Mouse (Mus musculus) CH12.LX (cell line): Measurements from ENCODE around the gene Arhgef7. TPM values are rescaled to one million over a fixed set of nuclear protein-coding genes. Genes with fewer than 3 reads are reported as not detected.

Source experiments
- DNase-seq: peaks from one replicate; pipeline ENCODE4 v3.0.0-alpha.2; 2013; ENCODE audit errors: extremely low read depth
- H3K27ac ChIP-seq: 2 replicates; pipeline ENCODE4 v1.5.1; 2012; ENCODE audit warnings: low read depth, mild to moderate bottlenecking, control low read depth, moderate library complexity; ENCODE audit not compliant: insufficient read depth
- H3K27me3 ChIP-seq: replicated peaks from 2 replicates; pipeline ENCODE3; 2012; ENCODE audit warnings: inconsistent platforms
- H3K36me3 ChIP-seq, 2 experiments: replicated peaks in 1 of 2; 2 replicates each; pipeline versions ENCODE3 to v1.6.1; 2012; ENCODE audit warnings: inconsistent platforms in 1 of 2, low read length in 1 of 2, mild to moderate bottlenecking in 1 of 2, mixed read lengths in 1 of 2, moderate library complexity in 1 of 2; ENCODE audit not compliant: control insufficient read depth in 1 of 2, insufficient read depth in 1 of 2
- H3K4me1 ChIP-seq, 2 experiments: 2 replicates each; pipeline ENCODE4 v1.6.1; 2012; ENCODE audit warnings: inconsistent platforms in 1 of 2, moderate library complexity in 1 of 2; ENCODE audit not compliant: insufficient read depth in 2 of 2, control insufficient read depth in 1 of 2
- H3K4me2 ChIP-seq: 2 replicates; pipeline ENCODE4 v1.6.1; 2012; ENCODE audit warnings: low read depth, mild to moderate bottlenecking, control low read depth; ENCODE audit not compliant: poor library complexity, insufficient read depth, severe bottlenecking
- H3K4me3 ChIP-seq, 3 experiments: fragments of 150-350 bp in 1 of 3; sonication (generic) in 1 of 3; replicated peaks in 1 of 3; 2 replicates each; pipeline versions ENCODE3 to v1.5.1; 2011 to 2012; ENCODE audit warnings: low read depth in 2 of 3, low read length in 2 of 3, mild to moderate bottlenecking in 2 of 3, moderate library complexity in 2 of 3, control low read depth in 1 of 3, improper control_type of control experiment in 1 of 3, inconsistent platforms in 1 of 3, mixed read lengths in 1 of 3; ENCODE audit not compliant: poor library complexity in 1 of 3
- H3K79me2 ChIP-seq: replicated peaks from 2 replicates; pipeline ENCODE4 v1.6.1; 2012; ENCODE audit warnings: mild to moderate bottlenecking, moderate library complexity; ENCODE audit not compliant: control insufficient read depth, poor library complexity, insufficient read depth, severe bottlenecking; ENCODE audit errors: extremely low read depth
- H3K9ac ChIP-seq: 2 replicates; pipeline ENCODE4 v1.6.1; 2012; ENCODE audit warnings: low read depth, mild to moderate bottlenecking, control low read depth, moderate library complexity; ENCODE audit not compliant: insufficient read depth
- H3K9me3 ChIP-seq: replicated peaks from 2 replicates; pipeline ENCODE3; 2012; ENCODE audit warnings: low read length, inconsistent platforms, mixed read lengths
- BHLHE40 ChIP-seq: IDR thresholded peaks from 2 replicates; pipeline ENCODE4 v1.6.1; 2011; ENCODE audit warnings: mild to moderate bottlenecking, low read depth, low read length, improper control_type of control experiment
- CHD2 ChIP-seq: IDR thresholded peaks from 2 replicates; pipeline ENCODE4 v1.6.1; 2011; ENCODE audit warnings: low read length, improper control_type of control experiment
- CTCF ChIP-seq, 2 experiments: IDR thresholded peaks in 1 of 2; conservative IDR thresholded peaks in 1 of 2; 2 replicates each; pipeline ENCODE4 v1.5.1; 2011 to 2012; ENCODE audit warnings: low read depth in 2 of 2, low read length in 2 of 2, improper control_type of control experiment in 1 of 2, inconsistent platforms in 1 of 2, mild to moderate bottlenecking in 1 of 2, moderate library complexity in 1 of 2
- JUN ChIP-seq: IDR thresholded peaks from 2 replicates; pipeline ENCODE4 v1.6.1; 2011; ENCODE audit warnings: low read depth, mild to moderate bottlenecking, low read length, improper control_type of control experiment, moderate library complexity; ENCODE audit not compliant: insufficient read depth
- KAT2A ChIP-seq: IDR thresholded peaks from 2 replicates; pipeline ENCODE4 v1.6.1; 2012; ENCODE audit warnings: low read length, improper control_type of control experiment, inconsistent platforms; ENCODE audit not compliant: insufficient replicate concordance
- MXI1 ChIP-seq: IDR thresholded peaks from 2 replicates; pipeline ENCODE4 v1.6.1; 2011; ENCODE audit warnings: mild to moderate bottlenecking, low read depth, low read length, improper control_type of control experiment
- MYC ChIP-seq: IDR thresholded peaks from 2 replicates; pipeline ENCODE4 v1.6.1; 2011; ENCODE audit warnings: low read depth, mild to moderate bottlenecking, improper control_type of control experiment, low read length
- NELFE ChIP-seq: IDR thresholded peaks from 2 replicates; pipeline ENCODE4 v1.6.1; 2011; ENCODE audit warnings: low read depth, low read length, improper control_type of control experiment
- NRF1 ChIP-seq: IDR thresholded peaks from 2 replicates; pipeline ENCODE4 v1.6.1; 2014; ENCODE audit warnings: low read depth, mild to moderate bottlenecking, inconsistent platforms, low read length, improper control_type of control experiment, moderate library complexity
- RAD21 ChIP-seq: IDR thresholded peaks from 2 replicates; pipeline ENCODE4 v1.6.1; 2011; ENCODE audit warnings: low read depth, mild to moderate bottlenecking, low read length, improper control_type of control experiment, moderate library complexity
- RCOR1 ChIP-seq: conservative IDR thresholded peaks from 2 replicates; pipeline ENCODE4 v1.6.1; 2012; ENCODE audit warnings: low read depth, mild to moderate bottlenecking, inconsistent platforms, low read length, improper control_type of control experiment
- SIN3A ChIP-seq: IDR thresholded peaks from 2 replicates; pipeline ENCODE4 v1.6.1; 2012; ENCODE audit warnings: low read length, improper control_type of control experiment, inconsistent platforms
- SMC3 ChIP-seq: IDR thresholded peaks from 2 replicates; pipeline ENCODE4 v1.6.1; 2011; ENCODE audit warnings: low read depth, low read length, improper control_type of control experiment
- TCF12 ChIP-seq: IDR thresholded peaks from 2 replicates; pipeline ENCODE4 v1.6.1; 2014; ENCODE audit warnings: low read depth, mild to moderate bottlenecking, inconsistent platforms, low read length, improper control_type of control experiment
- USF1 ChIP-seq: IDR thresholded peaks from 2 replicates; pipeline ENCODE4 v1.6.1; 2014; ENCODE audit warnings: low read depth, mild to moderate bottlenecking, inconsistent platforms, low read length, improper control_type of control experiment
- USF2 ChIP-seq: conservative IDR thresholded peaks from 2 replicates; pipeline ENCODE4 v1.6.1; 2011; ENCODE audit warnings: low read depth, low read length, improper control_type of control experiment
- ZNF384 ChIP-seq: IDR thresholded peaks from 2 replicates; pipeline ENCODE4 v1.6.1; 2012; ENCODE audit warnings: low read depth, low read length, improper control_type of control experiment, inconsistent platforms
- dilution Hi-C: fragments of 300-500 bp; cut with MboI; formaldehyde crosslinking; loops from 2 replicates; pipeline ENCODE4 v1.14.3; 2020; ENCODE audit warnings: low sequenced_read_pairs; ENCODE audit not compliant: extremely low pct_unique_long_range_greater_than_20kb, extremely low pct_ligation_motif_present
- in situ Hi-C: fragments of 300-500 bp; cut with MboI; formaldehyde crosslinking; loops from 3 replicates; pipeline ENCODE4 v1.14.3; 2019; ENCODE audit warnings: low sequenced_read_pairs, low pct_ligation_motif_present, low pct_unique_long_range_greater_than_20kb, mixed read lengths
- polyA plus RNA-seq: library from polyadenylated mRNA; unstranded; fragments of >175 nt; gene quantifications from 2 replicates; pipeline ENCODE4 v1.2.1, GENCODE M21; 2012; ENCODE audit warnings: low read depth; ENCODE audit not compliant: insufficient read length
- total RNA-seq, 2 experiments: library from RNA; depleted of rRNA; stranded (reverse); fragments of 300-350 nt in 1 of 2; fragments of >200 nt in 1 of 2; gene quantifications; 2 replicates each; pipeline ENCODE4 v1.2.3; 2012 to 2014

The Arhgef7 gene
- total and polyA plus RNA-seq, 3 experiments, result 8.5 to 28.7 (median 17.0) TPM

GRCm38 (mm10) chr8:11754723-11755122 is 27.2 kb downstream of the Arhgef7 start:
- in situ Hi-C loops, result no loop called here
- no peak for DNase-seq
- H3K4me3 ChIP-seq, result no peak overlapping the region
- TF ChIP-seq NELFE, result no peak
- TF ChIP-seq RCOR1, result no peak
- TF ChIP-seq SIN3A, result no peak
- no peak for TF ChIP-seq JUN
- no peak for TF ChIP-seq BHLHE40
- TF ChIP-seq TCF12, result no peak
- no peak for TF ChIP-seq NRF1
- TF ChIP-seq SMC3, result no peak
- TF ChIP-seq KAT2A, result no peak
- no peak for TF ChIP-seq RAD21
- TF ChIP-seq CHD2, result no peak
- TF ChIP-seq, all 38 proteins: peak for 0
- dilution Hi-C loops, result no loop called here
- no peak overlapping the region for H3K27ac ChIP-seq
- no peaks in the 10 kb centered on the region for H3K36me3 ChIP-seq
- peaks cover 10% of the 10 kb centered on the region for H3K79me2 ChIP-seq
- peaks cover 36% of the 10 kb centered on the region for H3K27me3 ChIP-seq
- no peak overlapping the region for H3K4me2 ChIP-seq
- no peaks in the 10 kb centered on the region for H3K9me3 ChIP-seq
- H3K9ac ChIP-seq, result no peak overlapping the region
- H3K4me1 ChIP-seq, result peaks cover 4 to 17% of the 10 kb centered on the region in 2 experiments; a peak in 2 of 4 replicates

- peak; percentile 84 for DNase-seq
- dilution Hi-C loops, result no loop called here
- TF ChIP-seq CTCF (conservative IDR thresholded peaks at IDR 0.05 in 1 of 2, IDR thresholded peaks at IDR 0.05 in 1 of 2; ENCODE audit: low read depth in 2 of 2, low read length in 2 of 2) (peak; percentile 76 to 80), SMC3 (peak; percentile 54), USF2 (peak; percentile 54), USF1 (peak; percentile 66), RAD21 (peak; percentile 83), NRF1 (no peak), SIN3A (no peak), MYC (peak; percentile 73; the same call in 1 of the 2 replicates), MXI1 (no peak), ZNF384 (peak; percentile 90)
- H3K9ac ChIP-seq, result 0 out of 2 replicates have a peak overlapping the region, but pooled peaks have one; percentile 24
- H3K4me3 ChIP-seq, result no peak overlapping the region
- H3K27ac ChIP-seq, result no peak overlapping the region
- no peak overlapping the region; the same call in 1 of the 2 replicates for H3K4me2 ChIP-seq
- H3K9me3 ChIP-seq, result no peaks in the 10 kb centered on the region
- H3K4me1 ChIP-seq, result peaks cover 4 to 18% of the 10 kb centered on the region in 2 experiments; a peak in 2 of 4 replicates
- H3K79me2 ChIP-seq, result peaks cover 17% of the 10 kb centered on the region
- peaks cover 0 to 4% of the 10 kb centered on the region in 2 experiments for H3K36me3 ChIP-seq
- in situ Hi-C loops, result no loop called here
- peaks cover 25% of the 10 kb centered on the region for H3K27me3 ChIP-seq
Measured at GRCm38 (mm10) chr8:11755873-11756272, 28.4 kb downstream of the Arhgef7 start.
